Mouse (Mus musculus) stomach, postnatal 0 days (tissue): ENCODE data around the gene Rpl35a.

Source experiments
- CTCF ChIP-seq: IDR thresholded peaks from 2 replicates; pipeline ENCODE4 v1.5.1; 2016; ENCODE audit warnings: antibody characterized with exemption, low read depth, mild to moderate bottlenecking, moderate library complexity
- EP300 ChIP-seq: optimal IDR thresholded peaks from 2 replicates; pipeline ENCODE3; 2016; ENCODE audit warnings: antibody characterized with exemption

- TF ChIP-seq CTCF (no peak), EP300 (no peak)
These were observed 27.7 kb downstream of the Rpl35a start for GRCm38 (mm10) chr16:33083996-33084395.
